Mouse (Mus musculus) spleen, adult 2 months (tissue): ENCODE data around the gene Nupl1.

Experiments
- CTCF ChIP-seq: fragments of 200-500 bp; IDR thresholded peaks from 2 replicates; pipeline ENCODE4 v1.5.1; 2011; ENCODE audit warnings: mild to moderate bottlenecking, inconsistent platforms; ENCODE audit not compliant: insufficient read depth, insufficient read length, insufficient replicate concordance; ENCODE audit errors: extremely low read depth
- POLR2A ChIP-seq: fragments of 200-500 bp; IDR thresholded peaks from 2 replicates; pipeline ENCODE4 v1.6.1; 2011; ENCODE audit warnings: low read depth, low read length, inconsistent platforms

GRCm38 (mm10) chr14:60286194-60286863 is 35.1 kb upstream of the Nupl1 start:
- no peak for TF ChIP-seq CTCF
- no peak for TF ChIP-seq POLR2A
